Mouse (Mus musculus) kidney, adult 2 months (tissue): Measurements from ENCODE around the gene Tctn3. TPM values are rescaled to one million over a fixed set of nuclear protein-coding genes. Genes with fewer than 3 reads are reported as not detected.

Experiments
- DNase-seq: peaks from one replicate; pipeline ENCODE4 v3.0.0; 2021
- H3K27ac ChIP-seq: fragments of 200-500 bp; 2 replicates; pipeline ENCODE4 v1.5.1; 2012; ENCODE audit warnings: low read depth, low read length, control low read depth, inconsistent platforms; ENCODE audit not compliant: insufficient read depth
- H3K27me3 ChIP-seq: fragments of 200-500 bp; replicated peaks from 2 replicates; pipeline ENCODE4 v1.6.1; 2012; ENCODE audit warnings: mild to moderate bottlenecking, moderate library complexity, low read length, inconsistent platforms; ENCODE audit not compliant: control insufficient read depth, insufficient read depth
- H3K36me3 ChIP-seq: fragments of 200-500 bp; 2 replicates; pipeline ENCODE4 v1.6.1; 2012; ENCODE audit warnings: mild to moderate bottlenecking, moderate library complexity, low read length, inconsistent platforms; ENCODE audit not compliant: control insufficient read depth, insufficient read depth
- H3K4me1 ChIP-seq: fragments of 200-500 bp; 2 replicates; pipeline ENCODE4 v1.6.1; 2011; ENCODE audit warnings: low read length; ENCODE audit not compliant: control insufficient read depth, insufficient read depth
- H3K4me3 ChIP-seq: fragments of 200-500 bp; 2 replicates; pipeline ENCODE4 v1.5.1; 2011; ENCODE audit warnings: mild to moderate bottlenecking, low read depth, low read length, control low read depth; ENCODE audit not compliant: insufficient read depth
- CTCF ChIP-seq: fragments of 200-500 bp; conservative IDR thresholded peaks from 2 replicates; pipeline ENCODE4 v1.5.1; 2011; ENCODE audit warnings: low read depth, mild to moderate bottlenecking, control low read depth, low read length, moderate library complexity, mixed read lengths; ENCODE audit not compliant: insufficient read depth, insufficient read length
- POLR2A ChIP-seq: fragments of 200-500 bp; IDR thresholded peaks from one replicate; pipeline ENCODE4 v1.6.1; 2011; ENCODE audit warnings: low read depth, low read length, control low read depth
- WGBS: fragments of 180-500 bp; shearing (Covaris S2); methylation state at CpG from one replicate; pipeline ENCODE4 v1.1.7; 2018; 5-methylcytosine and 5-hydroxymethylcytosine counted together
- polyA plus RNA-seq: library from polyadenylated mRNA; depleted of rRNA; stranded (reverse); fragments of >200 nt; gene quantifications from 2 replicates; pipeline ENCODE4 v1.2.3, GENCODE M21; 2012

Gene Tctn3
- polyA plus RNA-seq, 1 experiment: 8.6 TPM

DNA sequence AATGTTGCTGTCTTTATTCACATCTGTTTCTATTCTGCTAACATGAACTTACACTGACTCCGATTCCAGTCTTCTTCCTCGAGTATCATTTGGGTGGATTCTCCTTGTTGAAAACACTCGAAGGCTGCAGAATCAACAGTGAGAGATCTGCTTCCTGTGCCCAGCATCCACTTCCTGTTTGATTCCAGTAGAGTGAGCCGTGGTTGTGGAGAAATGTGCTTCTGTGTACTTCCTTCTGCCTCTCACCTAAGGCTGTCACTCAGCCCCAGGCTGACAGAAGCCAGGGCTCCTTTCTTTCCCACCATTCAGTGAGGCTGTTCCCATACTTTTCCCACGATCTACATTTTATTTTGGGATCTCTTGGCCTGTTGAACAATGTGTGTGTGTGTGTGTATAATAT, 38.1 kb upstream of the Tctn3 start:
- DNase-seq: no peak
- Histone ChIP-seq H3K4me1 (no peaks in the 10 kb centered on the region), H3K27me3 (no peaks in the 10 kb centered on the region), H3K36me3 (no peaks in the 10 kb centered on the region), H3K27ac (no peak overlapping the region), H3K4me3 (no peak overlapping the region)
- TF ChIP-seq CTCF (no peak), POLR2A (no peak)
- 65% methylated on average over 5 of the region's 5 CpGs for WGBS

DNA sequence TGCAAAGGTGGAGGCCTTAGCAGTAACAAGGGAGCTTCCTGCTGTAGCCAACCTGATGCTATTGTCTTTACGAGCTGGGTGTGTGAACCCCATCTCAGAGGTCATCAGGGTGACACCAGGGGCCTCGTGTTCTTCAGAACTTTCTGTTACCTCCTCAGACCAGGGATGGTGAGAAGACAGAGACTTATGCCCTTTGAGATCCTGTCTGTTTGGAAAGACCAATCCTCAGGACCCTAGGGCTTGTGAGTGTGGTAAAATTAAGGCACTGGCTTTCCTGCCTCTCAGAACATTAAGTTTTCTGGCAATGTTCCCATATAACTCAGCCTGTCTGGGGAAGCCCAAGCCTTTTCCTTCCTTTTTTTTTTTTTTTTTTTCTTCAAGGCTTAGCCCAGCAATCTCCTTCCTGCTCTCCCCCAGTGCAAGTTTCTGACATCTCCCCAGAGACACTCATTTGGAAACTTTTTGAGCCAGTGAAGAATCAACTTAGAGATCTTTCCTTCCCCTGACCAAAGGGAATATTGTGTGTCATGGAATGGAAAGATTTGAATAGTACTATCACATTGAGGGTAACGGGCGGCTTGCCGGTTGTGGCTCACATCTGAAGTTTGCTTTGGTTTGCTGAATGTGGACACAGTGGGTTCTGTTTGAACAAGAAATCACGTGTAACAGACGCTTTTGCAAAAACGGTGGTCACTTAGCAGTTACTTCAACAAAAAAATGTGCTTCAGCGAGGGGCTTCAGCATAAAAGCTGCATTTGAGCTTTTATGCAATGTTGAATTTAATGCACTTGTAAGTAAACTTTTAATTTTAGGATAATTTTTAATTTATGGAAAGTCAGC, 35.5 kb upstream of the Tctn3 start:
- Histone ChIP-seq H3K27ac (peak overlapping the region; percentile 65), H3K36me3 (no peaks in the 10 kb centered on the region), H3K4me3 (no peak overlapping the region), H3K27me3 (no peaks in the 10 kb centered on the region), H3K4me1 (no peaks in the 10 kb centered on the region)
- WGBS: 58% methylated on average over 9 of the region's 9 CpGs
- TF ChIP-seq POLR2A (no peak), CTCF (no peak)
- peak; percentile 77 for DNase-seq

DNA sequence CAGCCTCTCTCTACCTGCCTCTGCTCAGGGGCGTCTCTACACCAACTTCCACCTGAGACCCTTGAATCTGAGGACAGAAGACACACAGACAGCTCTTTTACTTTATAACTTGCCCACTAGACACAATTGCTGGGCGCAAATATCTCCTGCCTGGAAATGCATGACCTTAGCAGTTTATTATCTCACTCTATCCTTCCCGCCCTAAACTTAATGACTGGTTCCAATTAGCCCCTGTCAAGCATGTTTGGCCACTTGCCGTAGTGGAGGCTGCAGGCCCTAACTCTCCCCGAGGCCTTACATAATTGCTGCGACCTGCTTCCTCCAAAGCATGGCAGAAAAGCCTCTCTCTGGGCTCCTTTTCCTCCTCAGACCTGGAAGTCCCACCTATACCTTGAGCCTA, 34.3 kb upstream of the Tctn3 start:
- no peak for DNase-seq
- Histone ChIP-seq H3K4me3 (no peak overlapping the region), H3K27me3 (no peaks in the 10 kb centered on the region), H3K4me1 (no peaks in the 10 kb centered on the region), H3K36me3 (no peaks in the 10 kb centered on the region), H3K27ac (peak overlapping the region; percentile 46; the same call in 1 of the 2 replicates)
- no peak for TF ChIP-seq CTCF
- no peak for TF ChIP-seq POLR2A
- 42% methylated on average over 6 of the region's 6 CpGs for WGBS

DNA sequence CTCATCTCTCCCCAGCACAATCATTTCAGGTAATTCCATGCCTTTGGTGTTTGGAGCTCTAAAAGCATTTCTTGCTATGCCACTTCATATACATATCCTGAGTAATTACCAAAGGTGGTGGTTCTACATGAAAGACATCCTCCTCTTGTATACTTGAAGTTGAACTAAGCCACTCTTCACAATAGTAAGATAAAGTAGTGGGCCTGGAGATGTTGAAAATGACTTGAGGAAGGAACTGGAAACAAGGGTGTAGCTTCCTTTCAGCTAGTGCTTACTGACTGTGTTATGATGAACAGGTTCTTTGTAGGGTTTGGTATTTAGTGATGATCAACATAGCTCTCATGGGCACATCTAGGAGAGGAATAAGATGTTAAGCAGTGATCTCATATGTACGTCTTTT, 31.8 kb upstream of the Tctn3 start:
- Histone ChIP-seq H3K27me3 (no peaks in the 10 kb centered on the region), H3K4me3 (no peak overlapping the region), H3K4me1 (no peaks in the 10 kb centered on the region), H3K27ac (no peak overlapping the region), H3K36me3 (no peaks in the 10 kb centered on the region)
- TF ChIP-seq POLR2A (no peak), CTCF (no peak)
- 79% methylated on average over 1 of the region's 1 CpGs for WGBS
- no peak for DNase-seq

- no peak overlapping the region for H3K27ac ChIP-seq
- WGBS: 70% methylated on average over 2 of the region's 2 CpGs
- TF ChIP-seq CTCF: no peak
- no peak for TF ChIP-seq POLR2A
- no peaks in the 10 kb centered on the region for H3K36me3 ChIP-seq
- no peak overlapping the region for H3K4me3 ChIP-seq
- no peaks in the 10 kb centered on the region for H3K27me3 ChIP-seq
- no peak for DNase-seq
- no peaks in the 10 kb centered on the region for H3K4me1 ChIP-seq
These were observed 28.8 kb upstream of the Tctn3 start for GRCm38 (mm10) chr19:40640799-40641198.

DNA sequence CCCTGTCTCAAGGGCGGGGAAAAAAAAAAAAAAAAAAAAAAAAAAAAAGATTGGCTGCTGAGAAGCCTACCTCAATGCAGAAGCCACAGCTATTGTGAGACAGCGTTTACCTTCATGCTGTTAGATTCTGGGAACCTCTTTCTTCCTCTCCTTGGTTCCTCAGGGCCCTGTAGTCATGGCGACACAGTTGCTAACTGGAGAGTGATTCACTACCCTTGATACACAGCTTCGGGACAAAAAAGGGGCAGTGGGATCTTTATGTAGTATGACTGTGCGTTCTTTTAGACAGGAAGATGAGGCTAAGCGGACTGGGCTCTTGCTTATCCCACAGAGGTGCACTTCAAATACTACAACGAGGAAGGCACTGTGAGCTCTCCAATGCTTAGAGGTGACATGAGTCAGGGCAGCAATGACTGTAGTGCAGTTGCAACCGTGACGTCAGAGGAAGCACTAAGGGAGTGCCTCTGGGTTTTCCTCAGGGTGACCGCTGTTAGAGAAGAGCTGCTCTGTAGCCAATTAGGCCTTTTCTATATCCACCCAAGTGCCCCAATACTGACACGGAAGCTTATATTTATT, 27.8 kb upstream of the Tctn3 start:
- no peaks in the 10 kb centered on the region for H3K4me1 ChIP-seq
- no peaks in the 10 kb centered on the region for H3K27me3 ChIP-seq
- H3K36me3 ChIP-seq: no peaks in the 10 kb centered on the region
- no peak for DNase-seq
- TF ChIP-seq CTCF (no peak), POLR2A (no peak)
- WGBS: 87% methylated on average over 11 of the region's 11 CpGs
- no peak overlapping the region for H3K4me3 ChIP-seq
- H3K27ac ChIP-seq: no peak overlapping the region

GRCm38 (mm10) chr19:40638582-40638981, 26.5 kb upstream of the Tctn3 start:
- no peaks in the 10 kb centered on the region for H3K4me1 ChIP-seq
- TF ChIP-seq POLR2A (no peak), CTCF (no peak)
- WGBS: 85% methylated on average over 5 of the region's 5 CpGs
- no peaks in the 10 kb centered on the region for H3K36me3 ChIP-seq
- H3K4me3 ChIP-seq: no peak overlapping the region
- H3K27me3 ChIP-seq: no peaks in the 10 kb centered on the region
- H3K27ac ChIP-seq: no peak overlapping the region
- no peak for DNase-seq
